Mouse (Mus musculus): Measurements from ENCODE around the gene Sv2a. TPM values are rescaled to one million over a fixed set of nuclear protein-coding genes. Genes with fewer than 3 reads are reported as not detected.
"Not testable (repeated sequence)": the region's sequence is repeated elsewhere in the genome, so short reads cannot be mapped to it uniquely, and the experiment has no call there.

The Sv2a gene
- polyA plus RNA-seq, 1 experiment from 2014 or later, result 29.3 TPM

DNA sequence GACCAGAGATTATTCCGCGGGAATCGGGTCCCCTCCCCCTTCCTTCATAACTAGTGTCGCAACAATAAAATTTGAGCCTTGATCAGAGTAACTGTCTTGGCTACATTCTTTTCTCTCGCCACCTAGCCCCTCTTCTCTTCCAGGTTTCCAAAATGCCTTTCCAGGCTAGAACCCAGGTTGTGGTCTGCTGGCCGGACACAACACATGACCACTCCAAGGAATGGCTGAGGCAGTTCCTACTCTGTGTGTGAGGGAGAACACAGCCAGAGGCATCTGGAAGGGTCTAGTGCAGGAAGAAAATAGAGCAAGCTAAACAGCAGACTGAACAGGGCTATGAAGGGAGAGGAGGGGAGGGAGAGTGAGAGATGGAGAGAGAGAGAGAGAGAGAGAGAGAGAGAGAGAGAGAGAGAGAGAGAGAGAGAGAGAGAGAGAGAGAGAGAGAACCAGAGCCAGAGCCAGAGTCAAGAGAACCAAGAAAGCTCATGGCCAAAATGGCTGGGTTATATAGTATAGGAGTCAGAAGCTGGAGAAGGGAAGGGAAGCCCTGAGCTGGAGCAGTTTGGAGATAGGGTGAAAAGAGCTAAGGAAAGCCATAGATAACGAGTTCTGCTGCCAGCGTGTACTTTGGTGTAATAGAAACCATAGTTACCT, 17.8 kb downstream of the Sv2a start:
- H3K9ac ChIP-seq; H3K9me3 ChIP-seq (replicated peaks); ATAC-seq; H3K4me2 ChIP-seq; H3K27ac ChIP-seq; H3K27me3 ChIP-seq; H3K4me3 ChIP-seq: not testable (repeated sequence)
- peaks cover 15% of the 10 kb centered on the region for H3K4me1 ChIP-seq
- 24% methylated on average over 8 of the region's 8 CpGs for WGBS
- H3K36me3 ChIP-seq (ENCODE audit: poor library complexity, severe bottlenecking), result peaks cover 14% of the 10 kb centered on the region; the same call in 1 of the 2 replicates

GRCm38 (mm10) chr3:96199731-96200130, 18.8 kb downstream of the Sv2a start:
- no peak for ATAC-seq
- 72% methylated on average over 2 of the region's 2 CpGs for WGBS

GRCm38 (mm10) chr3:96207819-96208218, 26.9 kb downstream of the Sv2a start:
- ATAC-seq, result no peak
- no peaks in the 10 kb centered on the region for H3K4me1 ChIP-seq

More at GRCm38 (mm10) chr3:96199731-96200130, 18.8 kb downstream of the Sv2a start:
- H3K4me3 ChIP-seq, result no peak overlapping the region
- H3K27ac ChIP-seq, result no peak overlapping the region
- H3K9ac ChIP-seq, result no peak overlapping the region
- H3K27me3 ChIP-seq, result no peaks in the 10 kb centered on the region
- H3K36me3 ChIP-seq (ENCODE audit: poor library complexity, severe bottlenecking), result 0 out of 2 replicates have a peak, but pooled peaks cover 4% of the 10 kb centered on the region
- H3K4me2 ChIP-seq, result no peak overlapping the region
- H3K9me3 ChIP-seq (replicated peaks), result no peaks in the 10 kb centered on the region
- H3K4me1 ChIP-seq, result peaks cover 15% of the 10 kb centered on the region

DNA sequence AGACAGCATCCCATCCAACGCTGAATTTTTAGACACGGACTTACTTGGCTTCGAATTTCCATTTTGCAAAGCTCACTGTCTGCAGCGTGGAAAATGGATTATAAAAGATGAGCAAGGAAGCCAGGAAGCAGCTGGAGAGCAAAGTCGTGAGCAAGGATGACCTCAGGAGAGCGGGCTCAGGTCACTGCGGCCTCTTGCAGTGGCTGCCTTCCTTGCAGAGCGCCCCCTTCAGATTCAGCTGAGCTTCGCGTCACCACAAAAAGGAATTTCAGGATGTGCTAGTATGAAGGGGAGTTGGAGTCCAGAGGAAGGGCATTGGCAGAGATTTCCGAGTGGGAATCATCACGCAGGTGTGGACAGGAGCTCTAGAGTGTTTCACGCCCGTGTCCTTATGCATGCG, 28.3 kb downstream of the Sv2a start:
- no peak for ATAC-seq
- Histone ChIP-seq H3K27me3 (no peaks in the 10 kb centered on the region), H3K36me3 (ENCODE audit: poor library complexity, severe bottlenecking) (no peaks in the 10 kb centered on the region), H3K27ac (no peak overlapping the region), H3K4me3 (no peak overlapping the region), H3K4me2 (no peak overlapping the region), H3K9me3 (replicated peaks) (no peaks in the 10 kb centered on the region), H3K9ac (no peak overlapping the region), H3K4me1 (no peaks in the 10 kb centered on the region)
- 28% methylated on average over 15 of the region's 15 CpGs for WGBS

More at GRCm38 (mm10) chr3:96207819-96208218, 26.9 kb downstream of the Sv2a start:
- H3K27me3 ChIP-seq, result no peaks in the 10 kb centered on the region
- no peaks in the 10 kb centered on the region for H3K9me3 ChIP-seq (replicated peaks)
- H3K27ac ChIP-seq, result no peak overlapping the region
- no peaks in the 10 kb centered on the region for H3K36me3 ChIP-seq (ENCODE audit: poor library complexity, severe bottlenecking)
- H3K4me3 ChIP-seq, result no peak overlapping the region
- WGBS, result 90% methylated on average over 3 of the region's 3 CpGs
- no peak overlapping the region for H3K9ac ChIP-seq
- H3K4me2 ChIP-seq, result no peak overlapping the region

- Histone ChIP-seq H3K9me3 (replicated peaks) (no peaks in the 10 kb centered on the region), H3K4me2 (peak overlapping the region; percentile 87), H3K27ac (peak overlapping the region; percentile 98), H3K4me3 (peak overlapping the region; percentile 61), H3K9ac (peak overlapping the region; percentile 88), H3K4me1 (peaks cover 40% of the 10 kb centered on the region), H3K27me3 (no peaks in the 10 kb centered on the region), H3K36me3 (ENCODE audit: poor library complexity, severe bottlenecking) (no peaks in the 10 kb centered on the region)
- under 1% methylated on average over 12 of the region's 12 CpGs for WGBS
- ATAC-seq, result peak; percentile 39
Measured at GRCm38 (mm10) chr3:96219191-96219641, 38.3 kb downstream of the Sv2a start.

- H3K9ac ChIP-seq, result peak within 1 kb of the TSS; percentile 88
- H3K9me3 ChIP-seq (replicated peaks), result no peaks in the 10 kb centered on the region
- H3K36me3 ChIP-seq (ENCODE audit: poor library complexity, severe bottlenecking), result no peaks in the 10 kb centered on the region
- WGBS, result 0% methylated on average over 37 of the region's 37 CpGs
- H3K4me3 ChIP-seq, result peak within 1 kb of the TSS; percentile 61
- no peaks in the 10 kb centered on the region for H3K27me3 ChIP-seq
- peaks cover 42% of the 10 kb centered on the region for H3K4me1 ChIP-seq
- peak; percentile 91 for ATAC-seq
- H3K27ac ChIP-seq, result peak within 1 kb of the TSS; percentile 98
- H3K4me2 ChIP-seq, result peak within 1 kb of the TSS; percentile 87
Measured at GRCm38 (mm10) chr3:96219661-96220130, 38.7 kb downstream of the Sv2a start, which contains the start of the genes Bola1 and Hist2h2ab. TSS of gene Bola1 (minus strand) at chr3:96219709. TSS of gene Hist2h2ab (plus strand) at chr3:96219865.

- Histone ChIP-seq H3K27ac (peak overlapping the region; percentile 98), H3K9ac (peak overlapping the region; percentile 88), H3K4me2 (peak overlapping the region; percentile 87), H3K4me3 (peak overlapping the region; percentile 61), H3K4me1 (peaks cover 48% of the 10 kb centered on the region)
- not testable (repeated sequence) for H3K9me3 ChIP-seq (replicated peaks); H3K36me3 ChIP-seq (ENCODE audit: poor library complexity, severe bottlenecking); H3K27me3 ChIP-seq
- ATAC-seq, result peak; percentile 9
- 0% methylated on average over 25 of the region's 47 CpGs for WGBS
Measured at GRCm38 (mm10) chr3:96220131-96220764, 39.3 kb downstream of the Sv2a start.

DNA sequence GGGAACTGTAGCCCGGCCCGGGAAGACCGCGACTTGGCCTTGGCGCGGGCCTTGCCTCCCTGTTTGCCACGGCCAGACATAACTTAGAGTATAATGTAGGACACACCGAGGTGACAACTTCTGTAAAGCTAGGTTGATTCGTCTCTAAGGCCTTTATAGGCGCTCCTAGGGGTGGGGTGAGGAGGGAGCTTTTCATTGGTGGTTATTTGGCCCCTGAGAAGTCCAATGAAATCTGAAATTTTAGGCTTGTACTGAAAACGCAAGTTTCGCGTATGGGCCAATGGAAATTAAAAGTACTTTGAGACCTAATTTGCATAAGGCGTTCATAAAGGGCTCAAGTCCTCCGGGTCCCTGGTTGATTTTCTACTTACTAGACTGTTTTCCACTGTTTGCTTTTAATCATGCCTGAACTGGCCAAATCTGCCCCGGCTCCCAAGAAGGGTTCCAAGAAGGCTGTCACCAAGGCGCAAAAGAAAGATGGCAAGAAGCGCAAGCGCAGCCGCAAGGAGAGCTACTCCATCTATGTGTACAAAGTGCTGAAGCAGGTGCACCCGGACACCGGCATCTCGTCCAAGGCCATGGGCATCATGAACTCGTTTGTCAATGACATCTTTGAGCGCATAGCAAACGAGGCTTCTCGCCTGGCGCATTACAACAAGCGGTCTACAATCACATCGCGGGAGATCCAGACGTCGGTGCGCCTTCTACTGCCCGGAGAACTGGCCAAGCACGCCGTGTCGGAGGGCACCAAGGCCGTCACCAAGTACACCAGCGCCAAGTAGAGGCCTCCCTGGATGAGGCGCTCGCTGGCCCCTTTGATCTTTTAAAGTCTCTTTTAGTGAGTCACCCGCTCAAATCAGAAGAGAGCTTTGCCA, 40.1 kb downstream of the Sv2a start, which contains the start of the genes Hist2h2ac and Hist2h2be:
Hist2h2ac (minus strand) TSS at position 116 of the 875 bp plus-strand sequence.
Hist2h2be (plus strand) TSS at position 355 of the 875 bp plus-strand sequence.
- peaks cover 55% of the 10 kb centered on the region for H3K4me1 ChIP-seq
- no peaks in the 10 kb centered on the region for H3K9me3 ChIP-seq (replicated peaks)
- no peaks in the 10 kb centered on the region for H3K36me3 ChIP-seq (ENCODE audit: poor library complexity, severe bottlenecking)
- peak within 1 kb of the TSS; percentile 61 for H3K4me3 ChIP-seq
- peak within 1 kb of the TSS; percentile 88 for H3K9ac ChIP-seq
- peak; percentile 90 for ATAC-seq
- peak within 1 kb of the TSS; percentile 87 for H3K4me2 ChIP-seq
- no peaks in the 10 kb centered on the region for H3K27me3 ChIP-seq
- H3K27ac ChIP-seq, result peak within 1 kb of the TSS; percentile 98
- under 1% methylated on average over 43 of the region's 43 CpGs for WGBS

- Histone ChIP-seq H3K36me3 (ENCODE audit: poor library complexity, severe bottlenecking) (no peaks in the 10 kb centered on the region), H3K9ac (peak overlapping the region; percentile 88), H3K27ac (peak overlapping the region; percentile 98), H3K4me1 (peaks cover 55% of the 10 kb centered on the region), H3K4me3 (peak overlapping the region; percentile 61), H3K9me3 (replicated peaks) (no peaks in the 10 kb centered on the region), H3K4me2 (peak overlapping the region; percentile 87), H3K27me3 (no peaks in the 10 kb centered on the region)
- WGBS, result 9% methylated on average over 9 of the region's 9 CpGs
- ATAC-seq, result no peak
Measured at GRCm38 (mm10) chr3:96221640-96222038, 40.7 kb downstream of the Sv2a start.

- ATAC-seq, result no peak
- H3K9ac ChIP-seq, result peak overlapping the region; percentile 88
- no peaks in the 10 kb centered on the region for H3K27me3 ChIP-seq
- H3K4me2 ChIP-seq, result peak overlapping the region; percentile 87
- H3K27ac ChIP-seq, result no peak overlapping the region
- H3K4me3 ChIP-seq, result 0 out of 2 replicates have a peak overlapping the region, but pooled peaks have one; percentile 61
- 83% methylated on average over 4 of the region's 4 CpGs for WGBS
- no peaks in the 10 kb centered on the region for H3K36me3 ChIP-seq (ENCODE audit: poor library complexity, severe bottlenecking)
- H3K4me1 ChIP-seq, result peaks cover 55% of the 10 kb centered on the region
- H3K9me3 ChIP-seq (replicated peaks), result no peaks in the 10 kb centered on the region
Measured at GRCm38 (mm10) chr3:96222774-96223173, 41.8 kb downstream of the Sv2a start.

DNA sequence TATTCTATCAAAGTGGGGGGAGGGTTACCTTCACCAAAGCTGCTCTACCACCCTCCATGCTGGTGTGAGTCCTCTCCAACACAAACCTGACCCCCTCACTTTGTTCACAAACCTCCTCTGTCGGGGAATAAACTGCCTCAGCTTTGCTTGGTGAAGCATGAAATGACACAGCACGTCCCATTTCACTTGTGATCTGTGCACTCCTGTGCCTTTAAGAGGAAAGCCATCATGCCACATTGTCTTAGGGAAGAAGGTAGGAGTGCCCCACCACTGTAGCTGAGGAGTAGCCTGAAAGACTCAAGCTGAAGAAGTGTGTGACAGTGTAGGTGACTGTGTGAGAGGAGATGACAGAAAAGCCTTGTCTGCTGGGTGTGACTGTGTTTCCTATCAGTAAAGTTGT, 44.5 kb downstream of the Sv2a start:
- H3K9ac ChIP-seq, result peak overlapping the region; percentile 40; the same call in 1 of the 2 replicates
- H3K27me3 ChIP-seq, result no peaks in the 10 kb centered on the region
- no peak overlapping the region for H3K4me3 ChIP-seq
- WGBS, result 8% methylated on average over 2 of the region's 2 CpGs
- H3K9me3 ChIP-seq (replicated peaks), result no peaks in the 10 kb centered on the region
- H3K4me1 ChIP-seq, result peaks cover 48% of the 10 kb centered on the region
- H3K36me3 ChIP-seq (ENCODE audit: poor library complexity, severe bottlenecking), result no peaks in the 10 kb centered on the region
- H3K27ac ChIP-seq, result no peak overlapping the region
- ATAC-seq, result no peak
- peak overlapping the region; percentile 7; the same call in 1 of the 2 replicates for H3K4me2 ChIP-seq
